Mouse (Mus musculus): ENCODE data around the gene Gm20388.

- no peak for TF ChIP-seq CTCF (IDR thresholded peaks at IDR 0.05; ENCODE audit: low read depth, low read length)
- TF ChIP-seq TAL1 (conservative IDR thresholded peaks at IDR 0.05; ENCODE audit: low read depth, low read length): no peak
- no peak for TF ChIP-seq POLR2AphosphoS5 (IDR thresholded peaks at IDR 0.05; ENCODE audit: insufficient replicate concordance, low read depth, low read length)
- TF ChIP-seq GATA1 (IDR thresholded peaks at IDR 0.05; ENCODE audit: borderline replicate concordance, low read length): no peak
- TF ChIP-seq GATA2 (IDR thresholded peaks at IDR 0.05; ENCODE audit: borderline replicate concordance, low read depth, low read length): no peak
Measured at GRCm38 (mm10) chr8:121385540-121385939, 1474.9 kb downstream of the Gm20388 start.

All from G1E (cell line).